Mouse (Mus musculus) thymus, postnatal 36 days (tissue): Measurements from ENCODE around the gene Sncb.
A peak's percentile ranks its signal among the peaks of the same experiment; 100 is the strongest.

Experiments
- DNase-seq, 2 experiments: peaks; one replicate each; pipeline ENCODE4 v3.0.0; 2022; ENCODE audit warnings: mixed read lengths in 2 of 2

Sncb gene

GRCm38 (mm10) chr13:54781086-54781485, 14.7 kb upstream of the Sncb start:
- DNase-seq, result no peak

GRCm38 (mm10) chr13:54780592-54780991, 14.2 kb upstream of the Sncb start:
- DNase-seq, result no peak

GRCm38 (mm10) chr13:54767012-54767411, 617 bp upstream of the Sncb start:
- DNase-seq, result no peak

GRCm38 (mm10) chr13:54765281-54766191, 859 bp downstream of the Sncb start:
- DNase-seq, result no peak

GRCm38 (mm10) chr13:54760906-54761305, 5.5 kb downstream of the Sncb start:
- DNase-seq, result no peak

- no peak for DNase-seq
Measured at GRCm38 (mm10) chr13:54760164-54760795, 6.1 kb downstream of the Sncb start.

GRCm38 (mm10) chr13:54759496-54759895, 6.9 kb downstream of the Sncb start:
- DNase-seq, result no peak

- DNase-seq, result no peak
Measured at GRCm38 (mm10) chr13:54758756-54759470, 7.5 kb downstream of the Sncb start.

GRCm38 (mm10) chr13:54758045-54758755, 8.2 kb downstream of the Sncb start:
- peak; percentile 39 to 46 for DNase-seq

GRCm38 (mm10) chr13:54757093-54757830, 9.1 kb downstream of the Sncb start:
- no peak for DNase-seq

- DNase-seq, result no peak
Measured at GRCm38 (mm10) chr13:54756156-54756712, 10.2 kb downstream of the Sncb start.

- DNase-seq, result no peak
Measured at GRCm38 (mm10) chr13:54755201-54755830, 11.1 kb downstream of the Sncb start.

GRCm38 (mm10) chr13:54754169-54755080, 12.0 kb downstream of the Sncb start:
- DNase-seq, result no peak

GRCm38 (mm10) chr13:54753733-54754132, 12.7 kb downstream of the Sncb start:
- no peak for DNase-seq

GRCm38 (mm10) chr13:54752656-54753055, 13.7 kb downstream of the Sncb start:
- DNase-seq, result no peak

- DNase-seq, result no peak
Measured at GRCm38 (mm10) chr13:54750699-54751098, 15.7 kb downstream of the Sncb start.

GRCm38 (mm10) chr13:54749864-54750411, 16.5 kb downstream of the Sncb start, which contains the start of gene Gprin1:
TSS of gene Gprin1 (minus strand) at chr13:54749874.
- DNase-seq, result no peak

- DNase-seq, result peak in 1 of 2 experiments; percentile 12
Measured at GRCm38 (mm10) chr13:54749061-54749863, 17.1 kb downstream of the Sncb start.

- DNase-seq, result no peak
Measured at GRCm38 (mm10) chr13:54748721-54749060, 17.7 kb downstream of the Sncb start.
